Mouse (Mus musculus): ENCODE data around the gene Taf1b. TPM values are rescaled to one million over a fixed set of nuclear protein-coding genes. Genes with fewer than 3 reads are reported as not detected.

Taf1b gene
- polyA plus RNA-seq, 1 experiment from 2014 or later = 31.5 TPM

DNA sequence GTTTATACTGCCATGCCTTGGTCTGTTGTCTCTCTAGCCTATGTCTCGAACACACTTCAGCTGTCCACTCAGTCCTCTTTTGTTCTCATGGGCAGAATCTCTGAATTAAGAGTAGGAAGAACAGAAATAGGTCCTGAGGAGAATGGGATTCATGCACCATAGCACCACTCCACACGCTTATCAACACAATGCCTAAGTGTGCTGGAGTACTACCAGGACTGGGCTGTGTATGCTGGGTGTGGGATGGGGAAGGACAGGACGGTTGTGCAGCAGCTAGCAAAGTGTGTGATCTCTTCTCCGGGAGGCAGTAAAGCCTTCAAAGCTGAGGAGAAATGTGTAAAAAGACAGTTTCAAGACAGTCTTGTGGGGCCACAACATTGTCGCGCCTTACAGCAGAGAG lies 50.7 kb downstream of the Taf1b start:
- Histone ChIP-seq H3K27ac (ENCODE audit: low read depth) (no peak overlapping the region), H3K4me1 (ENCODE audit: insufficient read depth) (no peaks in the 10 kb centered on the region), H3K9ac (no peak overlapping the region), H3K36me3 (ENCODE audit: insufficient read depth) (peaks cover 12% of the 10 kb centered on the region; the same call in 1 of the 2 replicates), H3K27me3 (ENCODE audit: insufficient read depth, low read length) (no peaks in the 10 kb centered on the region), H3K4me3 (ENCODE audit: low read depth, low read length) (no peak overlapping the region), H3K9me3 (ENCODE audit: low read depth, low read length) (no peaks in the 10 kb centered on the region), H3K4me2 (no peak overlapping the region)
- TF ChIP-seq CTCF (IDR thresholded peaks at IDR 0.05; ENCODE audit: low read depth) = no peak
- ATAC-seq (ENCODE audit: insufficient read depth) (no peak), DNase-seq (no peak)
- 87% methylated on average over 6 of the region's 6 CpGs for WGBS

DNA sequence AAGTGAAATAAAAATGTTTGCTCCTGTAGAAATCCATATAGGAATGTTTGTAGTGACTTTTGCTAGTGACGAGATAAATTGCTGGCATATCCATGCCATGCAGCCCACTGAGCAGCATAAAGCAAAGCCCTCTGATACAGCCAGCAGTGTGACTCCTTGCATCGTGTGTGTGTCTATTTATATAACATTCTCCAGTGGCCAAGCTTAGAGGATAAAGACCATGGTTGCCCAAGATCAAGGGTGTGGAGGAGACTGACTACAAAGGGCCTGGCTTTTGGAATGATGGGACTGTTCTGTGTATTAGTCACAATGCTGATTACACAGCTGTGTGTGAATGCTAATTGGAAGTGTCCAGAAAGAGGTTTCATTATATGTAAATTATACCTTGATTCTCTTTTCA lies 54.4 kb downstream of the Taf1b start:
- Histone ChIP-seq H3K27me3 (ENCODE audit: insufficient read depth, low read length) (no peaks in the 10 kb centered on the region), H3K9ac (no peak overlapping the region), H3K27ac (ENCODE audit: low read depth) (no peak overlapping the region), H3K4me1 (ENCODE audit: insufficient read depth) (no peaks in the 10 kb centered on the region), H3K4me2 (no peak overlapping the region), H3K36me3 (ENCODE audit: insufficient read depth) (peaks cover 9% of the 10 kb centered on the region; the same call in 1 of the 2 replicates), H3K4me3 (ENCODE audit: low read depth, low read length) (no peak overlapping the region), H3K9me3 (ENCODE audit: low read depth, low read length) (no peaks in the 10 kb centered on the region)
- no peak for DNase-seq
- no peak for ATAC-seq (ENCODE audit: insufficient read depth)
- TF ChIP-seq CTCF (IDR thresholded peaks at IDR 0.05; ENCODE audit: low read depth) = no peak
- 63% methylated on average over 2 of the region's 2 CpGs for WGBS

DNA sequence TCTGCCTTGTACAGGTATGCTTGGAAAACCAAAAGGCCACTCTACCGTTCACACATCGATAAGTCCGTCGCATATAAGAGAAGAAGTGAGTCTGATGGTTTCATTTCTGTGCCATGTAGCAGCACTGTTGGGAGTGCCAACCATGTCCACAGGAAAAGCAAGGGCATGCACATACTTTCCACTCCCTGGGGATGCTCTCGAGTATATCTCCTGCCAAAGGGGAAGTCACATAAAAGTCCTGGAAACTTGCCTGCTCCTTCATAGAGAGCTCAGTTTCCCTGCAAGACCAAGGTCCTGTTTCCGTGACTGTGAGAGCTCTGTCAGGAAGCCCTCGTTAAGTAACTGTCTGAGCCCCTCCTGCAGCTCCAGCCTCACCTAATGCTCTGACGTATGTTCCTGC lies 57.8 kb downstream of the Taf1b start:
- WGBS = 75% methylated on average over 8 of the region's 8 CpGs
- peaks cover 8% of the 10 kb centered on the region; the same call in 1 of the 2 replicates for H3K36me3 ChIP-seq (ENCODE audit: insufficient read depth)

DNA sequence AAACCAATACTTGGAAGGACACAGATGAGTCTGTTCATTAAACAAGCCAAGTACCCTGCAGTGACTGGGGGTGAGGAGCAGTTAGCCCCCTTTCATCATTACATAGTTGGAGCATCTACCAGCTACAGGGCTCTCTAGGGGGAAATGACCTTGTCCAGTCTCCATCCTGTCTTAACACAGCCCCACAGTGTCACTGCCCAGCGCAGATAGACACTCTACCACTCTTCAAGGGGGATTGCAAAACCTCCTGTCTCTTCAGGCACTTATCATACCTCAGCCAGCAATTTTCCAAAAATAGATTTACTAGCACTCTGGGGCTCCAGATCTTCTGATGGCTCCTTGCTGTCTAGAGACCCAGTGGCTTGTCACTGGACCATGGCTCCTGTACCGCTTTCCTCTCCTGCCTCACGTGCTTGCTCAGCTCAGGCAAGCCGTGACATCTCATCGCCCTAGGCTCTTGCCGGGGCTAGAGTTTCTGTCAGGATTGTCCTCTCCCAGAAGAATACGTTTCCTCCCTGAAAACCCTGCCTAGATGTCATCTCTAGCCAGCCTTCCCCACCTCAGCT lies 65.3 kb downstream of the Taf1b start:
- Histone ChIP-seq H3K4me2 (no peak overlapping the region), H3K27ac (ENCODE audit: low read depth) (no peak overlapping the region), H3K4me1 (ENCODE audit: insufficient read depth) (no peaks in the 10 kb centered on the region), H3K9ac (no peak overlapping the region), H3K27me3 (ENCODE audit: insufficient read depth, low read length) (no peaks in the 10 kb centered on the region), H3K36me3 (ENCODE audit: insufficient read depth) (no peaks in the 10 kb centered on the region), H3K9me3 (ENCODE audit: low read depth, low read length) (no peaks in the 10 kb centered on the region), H3K4me3 (ENCODE audit: low read depth, low read length) (no peak overlapping the region)
- ATAC-seq (ENCODE audit: insufficient read depth) (no peak), DNase-seq (no peak)
- TF ChIP-seq CTCF (IDR thresholded peaks at IDR 0.05; ENCODE audit: low read depth) = no peak
- 85% methylated on average over 7 of the region's 7 CpGs for WGBS

More for the DNA sequence above, 57.8 kb downstream of the Taf1b start:
- Histone ChIP-seq H3K27ac (ENCODE audit: low read depth) (no peak overlapping the region), H3K9ac (no peak overlapping the region), H3K4me2 (no peak overlapping the region), H3K4me1 (ENCODE audit: insufficient read depth) (no peaks in the 10 kb centered on the region), H3K4me3 (ENCODE audit: low read depth, low read length) (no peak overlapping the region), H3K9me3 (ENCODE audit: low read depth, low read length) (no peaks in the 10 kb centered on the region), H3K27me3 (ENCODE audit: insufficient read depth, low read length) (no peaks in the 10 kb centered on the region)
- DNase-seq = no peak
- no peak for TF ChIP-seq CTCF (IDR thresholded peaks at IDR 0.05; ENCODE audit: low read depth)
- ATAC-seq (ENCODE audit: insufficient read depth) = no peak

DNA sequence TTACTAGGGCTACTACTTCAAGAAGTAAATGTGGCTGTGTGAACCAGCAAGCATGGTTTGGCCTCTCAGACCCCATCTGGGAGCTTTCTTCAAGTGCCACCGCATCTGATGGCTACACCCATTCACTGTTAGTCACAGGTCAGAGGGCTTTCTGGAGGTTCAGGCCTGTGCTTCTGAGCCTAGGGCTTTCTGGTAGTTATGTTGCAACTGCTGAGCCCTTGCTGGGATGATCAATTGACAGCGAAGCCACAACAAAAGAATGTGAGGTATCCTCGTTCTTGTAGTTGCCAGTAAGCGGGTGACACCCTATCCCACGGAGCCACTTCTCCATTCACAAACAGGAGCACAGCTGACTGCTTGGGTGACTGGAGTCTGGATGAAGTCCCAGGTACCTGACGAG lies 67.2 kb downstream of the Taf1b start:
- no peak for DNase-seq
- Histone ChIP-seq H3K4me3 (ENCODE audit: low read depth, low read length) (no peak overlapping the region), H3K9me3 (ENCODE audit: low read depth, low read length) (no peaks in the 10 kb centered on the region), H3K4me1 (ENCODE audit: insufficient read depth) (no peaks in the 10 kb centered on the region), H3K27me3 (ENCODE audit: insufficient read depth, low read length) (peaks cover 2% of the 10 kb centered on the region; the same call in 1 of the 2 replicates), H3K9ac (no peak overlapping the region), H3K27ac (ENCODE audit: low read depth) (no peak overlapping the region), H3K4me2 (no peak overlapping the region), H3K36me3 (ENCODE audit: insufficient read depth) (no peaks in the 10 kb centered on the region)
- ATAC-seq (ENCODE audit: insufficient read depth) = no peak
- TF ChIP-seq CTCF (IDR thresholded peaks at IDR 0.05; ENCODE audit: low read depth) = no peak
- WGBS = 65% methylated on average over 6 of the region's 6 CpGs

DNA sequence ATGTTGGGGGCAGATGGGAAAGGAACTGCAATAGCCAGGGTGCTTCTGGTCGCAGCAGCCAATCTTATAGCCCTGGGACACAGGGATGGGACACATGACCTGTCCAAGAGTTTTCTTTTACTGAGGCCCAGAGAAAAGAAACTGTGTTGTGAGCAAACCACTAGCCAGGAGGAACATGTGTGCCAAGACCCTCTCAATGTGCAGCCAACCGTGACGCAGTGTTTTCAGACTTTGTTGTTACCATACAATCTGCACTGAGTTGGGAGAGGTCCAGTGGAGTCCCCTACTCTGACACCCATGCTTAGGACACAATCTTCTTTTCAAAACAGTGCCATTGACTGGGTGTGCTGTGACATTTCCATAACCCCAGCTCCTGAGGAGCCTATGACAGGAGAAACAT lies 69.4 kb downstream of the Taf1b start:
- ATAC-seq (ENCODE audit: insufficient read depth) (no peak), DNase-seq (no peak)
- Histone ChIP-seq H3K4me2 (no peak overlapping the region), H3K9me3 (ENCODE audit: low read depth, low read length) (no peaks in the 10 kb centered on the region), H3K27ac (ENCODE audit: low read depth) (no peak overlapping the region), H3K4me3 (ENCODE audit: low read depth, low read length) (no peak overlapping the region), H3K9ac (no peak overlapping the region), H3K4me1 (ENCODE audit: insufficient read depth) (no peaks in the 10 kb centered on the region), H3K27me3 (ENCODE audit: insufficient read depth, low read length) (peaks cover 12% of the 10 kb centered on the region), H3K36me3 (ENCODE audit: insufficient read depth) (no peaks in the 10 kb centered on the region)
- TF ChIP-seq CTCF (IDR thresholded peaks at IDR 0.05; ENCODE audit: low read depth) = no peak
- WGBS = 94% methylated on average over 3 of the region's 3 CpGs

DNA sequence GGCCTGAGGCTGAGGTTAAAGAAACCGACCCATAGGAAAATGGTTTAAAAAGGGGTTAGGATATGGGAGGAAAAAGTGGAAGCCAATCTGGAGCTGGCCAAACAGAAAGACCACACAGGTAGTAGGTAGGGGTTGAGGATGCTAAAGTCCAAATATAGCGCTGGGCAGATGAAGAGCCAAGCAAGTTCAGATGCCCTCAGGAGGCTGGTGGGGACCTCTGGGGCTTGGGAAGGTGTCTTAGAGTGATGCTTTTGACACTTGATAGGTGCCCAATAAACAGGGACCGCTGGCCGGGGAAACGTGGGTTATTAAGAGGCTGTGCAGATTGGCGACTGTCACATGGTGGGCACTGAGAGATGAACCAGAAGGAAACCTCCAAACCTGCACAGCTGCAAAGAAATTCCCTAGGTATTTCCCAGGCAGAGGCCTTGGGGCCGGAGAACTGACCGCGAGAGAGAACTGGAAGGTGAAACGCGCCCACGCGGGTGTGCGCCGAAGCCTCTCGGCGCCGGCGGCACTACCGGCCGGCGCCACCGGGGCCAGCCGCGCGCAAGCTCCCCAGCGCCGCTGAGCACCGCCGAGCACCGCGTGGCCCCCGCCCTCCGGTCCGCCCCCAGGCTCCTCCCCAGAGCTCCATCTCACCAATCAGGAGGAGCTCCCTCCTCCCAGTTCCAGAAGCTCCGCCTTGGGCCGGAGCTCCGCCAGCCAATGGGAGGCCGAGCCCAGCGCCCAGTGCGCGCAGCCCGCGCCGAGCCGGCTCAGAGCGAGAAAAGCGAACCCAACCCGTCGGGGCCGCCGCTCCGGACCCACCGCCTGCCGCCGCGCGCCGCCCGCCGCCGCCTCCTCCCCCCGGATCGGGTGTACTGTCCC lies 73.6 kb downstream of the Taf1b start, which contains the start of gene Grhl1:
TSS of gene Grhl1 (plus strand) at position 761 of the 870 bp plus-strand sequence.
- Histone ChIP-seq H3K4me1 (ENCODE audit: insufficient read depth) (no peaks in the 10 kb centered on the region), H3K4me3 (ENCODE audit: low read depth, low read length) (peak within 1 kb of the TSS; percentile 54), H3K27me3 (ENCODE audit: insufficient read depth, low read length) (peaks cover 19% of the 10 kb centered on the region), H3K4me2 (peak within 1 kb of the TSS; percentile 85), H3K36me3 (ENCODE audit: insufficient read depth) (no peaks in the 10 kb centered on the region), H3K9ac (peak within 1 kb of the TSS; percentile 39), H3K9me3 (ENCODE audit: low read depth, low read length) (no peaks in the 10 kb centered on the region), H3K27ac (ENCODE audit: low read depth) (no peak within 1 kb of the TSS)
- WGBS = 2% methylated on average over 56 of the region's 64 CpGs
- TF ChIP-seq CTCF (IDR thresholded peaks at IDR 0.05; ENCODE audit: low read depth) = no peak
- DNase-seq = peak; percentile 96
- ATAC-seq (ENCODE audit: insufficient read depth) = peak; percentile 99

All from lung, embryonic 14.5 days (tissue).